Mouse (Mus musculus) stomach, postnatal 0 days (tissue): Measurements from ENCODE around the gene Gm49510.

Source experiments
- CTCF ChIP-seq: IDR thresholded peaks from 2 replicates; pipeline ENCODE4 v1.5.1; 2016; ENCODE audit warnings: antibody characterized with exemption, low read depth, mild to moderate bottlenecking, moderate library complexity
- EP300 ChIP-seq: optimal IDR thresholded peaks from 2 replicates; pipeline ENCODE3; 2016; ENCODE audit warnings: antibody characterized with exemption

DNA sequence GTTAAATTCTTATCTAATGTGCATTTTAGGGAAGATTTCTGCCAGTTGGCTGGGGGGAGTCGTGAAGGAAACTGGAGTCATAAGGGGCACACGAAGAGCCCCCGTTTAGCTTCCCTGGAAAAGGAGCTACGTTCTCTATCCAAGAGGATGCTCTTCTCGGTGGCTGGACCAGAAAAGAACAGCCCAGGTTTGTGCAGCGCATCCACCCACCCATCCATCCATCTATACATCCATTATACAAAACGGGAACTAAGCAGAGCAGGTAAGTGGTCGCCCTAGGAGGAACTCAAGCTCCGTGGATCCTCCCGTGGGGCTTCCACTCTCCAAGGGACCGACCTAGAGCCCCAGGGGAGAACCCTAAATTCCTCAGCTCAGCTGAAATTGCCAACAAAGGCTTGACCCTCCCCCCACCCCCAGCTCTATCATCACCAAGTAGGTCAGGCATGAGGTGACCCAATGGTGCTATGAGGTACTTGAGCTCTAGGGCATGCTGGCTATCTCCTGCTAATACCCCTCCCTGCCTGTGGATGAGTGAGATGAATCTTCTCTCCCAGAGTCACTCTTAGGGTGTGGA is 48.8 kb downstream of the Gm49510 start:
- TF ChIP-seq CTCF (no peak), EP300 (no peak)
